Mouse (Mus musculus): ENCODE data around the gene Nell2.

Nell2 gene

DNA sequence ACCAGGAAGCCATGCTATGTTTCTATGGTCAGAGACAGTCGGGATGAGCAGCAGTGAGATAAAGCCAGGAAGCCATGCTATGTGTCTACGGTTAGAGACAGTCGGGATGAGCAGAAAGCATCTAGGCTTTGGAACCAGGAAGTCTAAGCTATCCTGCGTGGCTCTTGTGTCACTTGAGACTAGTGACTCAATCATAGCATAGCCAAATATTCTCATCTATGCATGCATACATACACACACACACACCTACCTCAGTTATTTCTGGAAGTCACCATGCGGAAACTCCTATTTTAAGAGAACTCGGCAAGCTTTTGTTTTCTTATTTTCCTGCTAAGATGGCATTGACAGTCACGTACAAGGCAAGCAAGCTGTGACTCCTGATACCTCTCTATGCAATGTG is 457.5 kb downstream of the Nell2 start:
- no peak for DNase-seq

DNA sequence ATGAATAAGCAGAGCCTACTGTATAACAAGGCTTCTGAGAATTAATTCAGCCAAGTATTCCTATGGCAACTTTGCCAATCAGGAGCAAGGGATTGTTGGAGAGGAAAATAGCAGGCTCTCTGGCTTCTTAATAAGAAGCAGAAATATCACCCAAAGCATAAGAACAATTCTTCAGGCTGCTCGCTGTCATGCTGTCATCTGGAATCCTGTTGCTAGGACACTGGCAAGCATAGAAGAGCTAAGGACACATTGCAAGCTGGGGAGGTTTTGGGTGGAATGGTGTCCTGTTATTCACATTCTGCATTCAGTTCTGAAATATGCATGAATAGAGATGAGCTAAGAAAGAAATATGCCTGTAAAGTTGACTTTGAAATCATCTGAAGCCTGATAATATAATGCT is 459.6 kb downstream of the Nell2 start:
- no peak for DNase-seq

DNA sequence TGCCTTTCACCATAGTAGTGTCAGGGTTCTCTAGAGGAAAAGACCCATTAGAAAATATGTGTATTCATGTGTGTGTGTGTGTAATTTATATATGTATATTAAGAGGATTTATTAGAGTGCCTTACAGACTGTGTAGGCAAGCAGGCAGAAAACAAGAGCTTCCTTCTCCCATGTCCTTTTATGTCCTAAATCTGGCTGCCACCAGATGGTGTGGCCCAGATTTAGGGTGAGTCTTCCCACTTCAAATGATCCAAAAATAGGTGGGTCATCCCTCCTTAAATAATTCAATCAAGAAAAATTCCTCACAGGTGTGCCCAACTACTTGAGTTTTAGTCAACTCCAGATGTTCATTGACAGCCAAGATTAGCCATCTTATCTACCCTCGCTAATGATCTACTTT is 460.3 kb downstream of the Nell2 start:
- DNase-seq, result no peak

- DNase-seq, result no peak
Observed at GRCm38 (mm10) chr15:95055081-95055650, 473.2 kb downstream of the Nell2 start.

- DNase-seq, result no peak
Observed at GRCm38 (mm10) chr15:95049171-95049729, 479.1 kb downstream of the Nell2 start.

DNA sequence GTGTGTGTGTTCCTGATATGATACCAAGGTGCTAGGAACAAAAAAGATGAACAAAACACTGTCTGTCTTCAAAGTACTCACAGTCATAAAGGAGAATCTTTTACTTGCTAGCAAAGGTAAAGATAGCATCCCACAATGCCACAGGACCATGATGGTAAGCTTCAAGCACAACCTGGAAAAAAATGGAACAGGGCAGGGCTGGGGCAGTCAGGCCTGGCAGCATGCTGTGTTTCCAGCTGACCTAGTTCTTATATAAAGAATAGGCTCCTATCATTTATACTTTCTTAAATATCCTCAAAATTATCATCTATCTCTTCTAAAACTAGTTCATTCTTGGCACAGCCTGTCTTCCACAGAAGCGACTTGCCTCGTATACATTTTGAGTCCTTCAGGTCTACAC is 480.9 kb downstream of the Nell2 start:
- DNase-seq, result no peak

GRCm38 (mm10) chr15:95044011-95044410 is 484.3 kb downstream of the Nell2 start:
- no peak for DNase-seq

GRCm38 (mm10) chr15:95042437-95042836 is 485.9 kb downstream of the Nell2 start:
- no peak for DNase-seq

DNA sequence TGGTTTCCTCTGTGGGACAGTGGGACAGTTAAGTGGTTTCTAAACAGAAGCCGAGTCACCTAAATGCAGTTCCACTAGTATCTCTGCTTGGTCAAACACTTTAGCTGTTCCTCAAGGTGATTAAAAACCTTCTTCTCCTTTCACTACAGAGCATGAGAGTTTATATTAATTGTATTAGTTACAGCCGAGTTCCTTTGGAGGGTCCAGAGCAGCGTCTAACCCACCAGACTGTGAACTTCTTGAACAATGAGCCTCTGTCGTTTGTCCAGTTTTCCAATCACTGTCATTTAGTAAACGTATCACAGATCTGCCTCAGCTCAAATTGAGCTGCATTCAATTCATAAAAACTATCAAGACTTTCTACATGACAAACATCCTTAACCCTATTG is 498.9 kb downstream of the Nell2 start:
- DNase-seq, result no peak

DNA sequence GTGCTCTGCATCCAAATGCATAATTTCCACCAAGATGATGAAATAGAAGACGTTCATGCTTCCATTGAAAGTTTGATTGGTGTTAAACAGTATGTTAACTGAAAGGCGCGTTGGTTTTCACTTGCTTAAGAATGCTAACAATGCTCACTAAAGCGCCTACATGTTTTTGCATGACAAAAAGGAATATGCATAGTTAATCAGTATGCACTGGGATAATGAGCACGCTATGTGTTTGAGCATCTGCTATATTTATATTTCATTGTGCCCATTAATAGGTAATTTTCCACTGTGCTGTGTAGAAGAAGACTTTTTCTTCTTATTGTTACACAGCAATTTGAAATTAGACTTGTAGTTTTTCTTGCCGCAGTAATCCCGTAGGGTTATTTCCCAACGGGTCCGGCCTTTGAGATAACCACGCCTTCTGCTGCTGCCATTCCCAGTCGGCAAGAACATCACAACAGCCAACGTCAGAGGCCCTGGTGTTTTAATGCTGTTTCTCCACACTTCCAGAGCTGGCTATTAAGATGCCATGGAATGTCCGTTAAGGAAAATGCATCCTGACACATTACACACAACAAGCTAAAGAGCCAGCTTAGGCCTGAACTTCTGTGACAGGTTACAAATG is 499.4 kb downstream of the Nell2 start:
- no peak for DNase-seq
